Mouse (Mus musculus): Measurements from ENCODE around the gene Ppm1m.
A peak's percentile ranks its signal among the peaks of the same experiment; 100 is the strongest.

Ppm1m gene

DNA sequence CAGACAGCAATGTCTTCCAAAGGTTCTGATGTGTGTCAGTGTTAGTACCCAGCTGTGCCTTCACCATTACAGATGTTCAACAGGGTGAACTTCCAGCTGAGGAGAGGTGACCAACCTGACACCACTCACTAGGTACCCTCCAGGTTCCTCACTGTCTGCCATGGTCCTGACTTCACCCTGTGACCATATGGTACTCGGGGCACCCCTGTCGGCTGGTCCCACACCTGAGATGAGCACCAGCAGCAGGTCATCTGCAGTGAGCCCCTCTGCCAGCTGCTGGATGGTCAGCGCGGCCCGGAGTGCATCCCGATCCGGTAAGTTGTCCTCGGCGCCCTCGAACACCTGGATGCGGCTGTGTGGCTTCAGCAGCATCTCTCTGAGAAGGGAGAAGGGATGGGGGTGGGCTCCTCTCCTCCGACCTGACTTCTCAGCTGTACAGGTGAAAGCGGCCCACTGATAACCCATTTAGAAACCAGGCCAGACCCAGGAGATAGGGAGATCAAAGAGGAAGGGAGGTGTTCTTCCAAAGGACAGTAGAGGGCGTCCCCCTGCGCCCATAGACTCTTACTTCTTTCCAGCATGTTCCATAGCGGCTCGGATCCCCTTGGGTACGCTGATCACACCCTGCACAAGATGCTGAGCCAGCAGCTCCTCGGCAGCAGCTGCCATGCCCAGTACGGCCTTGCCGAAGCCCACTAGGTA lies 42.5 kb downstream of the Ppm1m start:
- DNase-seq, result peak; percentile 56

DNA sequence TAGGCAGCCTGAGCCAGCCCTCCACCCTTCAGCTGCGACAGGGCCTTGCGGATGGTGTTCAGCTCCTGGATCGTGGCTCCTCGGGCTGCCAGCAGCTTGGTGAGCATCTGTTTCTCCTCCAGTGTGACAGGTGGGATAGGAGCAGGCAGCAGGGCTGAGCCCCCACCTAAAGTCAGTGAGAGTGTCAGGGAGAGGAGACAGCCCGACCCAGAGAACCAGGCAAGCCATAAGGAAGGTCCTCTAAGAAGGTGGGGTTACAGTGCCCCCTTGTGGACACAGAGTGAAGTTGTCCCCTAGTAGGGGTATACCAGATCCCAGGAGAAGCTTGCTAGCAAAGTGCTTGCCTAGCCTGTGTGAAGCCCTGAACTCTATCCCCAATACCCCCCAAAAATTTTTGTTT lies 43.1 kb downstream of the Ppm1m start:
- peak; percentile 64 for DNase-seq

DNA sequence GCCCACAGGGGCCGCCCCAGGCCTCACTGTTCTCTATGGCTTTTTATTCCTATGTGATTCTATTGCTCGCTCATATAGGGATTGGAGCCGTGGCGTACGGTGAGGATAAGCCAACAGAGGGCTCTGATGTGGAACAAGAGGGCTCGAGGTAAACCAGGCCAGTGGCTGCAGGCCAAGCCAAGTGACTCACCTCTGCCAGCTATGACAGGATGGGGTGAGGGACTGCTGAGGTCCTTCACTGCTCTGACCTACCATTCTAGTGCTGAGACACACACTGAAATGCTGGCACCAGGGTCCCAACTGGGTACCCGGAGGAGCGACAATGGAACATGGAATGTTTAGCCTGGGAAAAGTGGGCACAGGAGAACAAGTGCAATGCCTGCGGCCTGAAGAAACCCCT lies 45.4 kb downstream of the Ppm1m start:
- peak; percentile 52 for DNase-seq

DNA sequence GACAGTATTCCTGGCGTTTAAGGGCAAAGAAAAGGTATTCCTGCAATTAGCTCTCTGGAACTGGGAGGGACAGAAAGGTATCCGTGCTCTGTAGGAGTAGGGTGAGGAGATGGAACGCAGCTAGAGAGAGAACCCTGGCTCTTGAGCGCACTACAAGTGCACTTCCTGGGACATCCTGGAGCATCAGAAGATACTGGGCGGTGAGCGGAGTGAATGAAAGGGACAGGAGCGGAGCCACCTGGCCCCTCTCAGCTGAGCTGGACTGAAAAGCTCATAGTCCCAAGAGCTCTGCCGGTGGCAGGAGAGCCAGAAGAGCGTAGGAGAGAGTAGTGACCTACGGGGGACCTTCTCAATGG lies 50.2 kb downstream of the Ppm1m start:
- no peak for DNase-seq

DNA sequence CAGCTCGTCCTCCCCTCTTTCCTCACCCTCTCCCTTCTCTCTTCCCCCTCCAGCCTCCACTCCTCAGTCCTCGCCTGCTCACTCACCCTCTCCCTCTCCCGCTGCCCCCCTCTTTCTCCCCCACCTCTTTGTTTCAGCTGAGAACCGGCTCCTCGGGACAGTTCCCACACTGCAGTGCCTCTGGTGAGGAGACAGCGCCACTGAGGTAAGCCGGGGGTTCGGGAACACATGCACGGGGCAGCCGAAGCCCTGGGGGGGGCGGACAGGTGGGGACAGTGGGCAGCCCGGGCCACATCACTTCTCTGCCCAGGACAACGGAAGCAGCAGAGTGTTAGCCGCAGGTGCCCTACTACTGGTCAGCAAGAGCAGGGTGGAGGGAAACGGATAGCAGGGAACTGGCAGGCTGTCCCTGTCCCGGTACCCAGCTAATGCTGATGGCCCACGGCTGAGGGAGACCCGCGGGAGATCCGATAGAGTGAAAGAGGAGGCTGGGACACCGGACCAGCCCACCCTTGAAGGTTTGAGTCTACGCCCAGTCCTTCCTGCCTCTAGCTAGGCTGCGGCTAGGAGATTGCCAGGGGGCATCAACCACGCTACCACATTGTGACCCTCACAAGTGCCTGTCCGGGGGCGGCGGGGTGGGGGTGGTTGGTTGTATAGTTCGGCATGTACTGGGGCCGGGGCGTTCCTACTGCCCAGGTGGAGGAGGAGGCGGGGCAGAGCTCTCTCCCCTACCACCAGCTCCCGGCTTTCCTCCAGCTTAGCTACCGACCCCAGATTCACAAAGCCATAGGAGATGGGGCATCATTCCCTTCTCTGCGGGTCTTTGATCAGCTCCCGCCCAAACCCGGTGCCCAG lies 50.8 kb downstream of the Ppm1m start:
- no peak for DNase-seq

DNA sequence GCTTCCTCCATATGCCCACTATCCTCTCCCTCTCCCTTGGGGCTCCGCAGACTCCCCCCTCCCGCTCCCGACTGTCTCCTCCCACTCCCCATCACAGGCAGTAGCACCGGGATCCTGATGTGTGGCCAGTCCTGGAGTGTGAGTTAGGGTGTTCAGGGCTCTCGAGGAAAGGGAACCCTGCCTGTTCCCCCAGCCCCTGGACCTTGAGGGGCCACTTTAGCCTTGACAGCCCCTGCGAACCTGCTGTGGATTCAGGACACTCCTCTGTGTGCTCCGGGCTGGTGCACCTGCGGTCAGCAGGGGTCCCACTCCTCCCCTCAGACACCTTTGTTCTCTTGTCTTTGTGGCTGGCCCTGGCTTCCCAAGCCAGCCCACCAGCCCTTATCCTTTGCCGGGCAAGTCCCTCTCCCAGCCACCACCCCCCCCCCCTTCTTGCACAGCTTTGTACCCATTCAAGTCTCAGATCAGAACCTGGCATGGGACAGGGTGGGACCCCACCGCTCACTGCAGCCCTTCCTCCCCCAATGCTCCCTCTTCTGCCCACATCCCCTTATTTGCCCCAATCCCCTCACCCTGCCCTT lies 51.6 kb downstream of the Ppm1m start:
- DNase-seq, result no peak

DNA sequence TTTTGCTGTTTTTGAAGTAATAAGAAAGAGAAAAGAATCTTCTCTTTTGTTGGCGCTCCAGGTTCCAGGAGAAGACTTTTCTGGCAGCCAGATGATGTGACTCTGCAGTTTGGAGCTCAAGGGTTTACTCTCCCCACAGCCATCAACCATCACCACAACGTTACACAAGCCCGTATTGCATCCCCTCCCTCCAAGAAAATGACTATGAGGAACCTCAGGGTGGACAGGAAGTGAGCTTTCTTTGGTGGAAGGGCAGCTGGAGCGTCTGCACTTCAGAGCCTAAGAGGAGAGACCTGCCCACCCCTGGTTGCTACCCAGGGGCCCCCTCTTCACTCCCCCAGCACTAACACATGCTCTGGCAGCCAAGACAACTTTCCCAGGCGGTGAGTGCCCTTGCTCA lies 52.3 kb downstream of the Ppm1m start:
- no peak for DNase-seq

DNA sequence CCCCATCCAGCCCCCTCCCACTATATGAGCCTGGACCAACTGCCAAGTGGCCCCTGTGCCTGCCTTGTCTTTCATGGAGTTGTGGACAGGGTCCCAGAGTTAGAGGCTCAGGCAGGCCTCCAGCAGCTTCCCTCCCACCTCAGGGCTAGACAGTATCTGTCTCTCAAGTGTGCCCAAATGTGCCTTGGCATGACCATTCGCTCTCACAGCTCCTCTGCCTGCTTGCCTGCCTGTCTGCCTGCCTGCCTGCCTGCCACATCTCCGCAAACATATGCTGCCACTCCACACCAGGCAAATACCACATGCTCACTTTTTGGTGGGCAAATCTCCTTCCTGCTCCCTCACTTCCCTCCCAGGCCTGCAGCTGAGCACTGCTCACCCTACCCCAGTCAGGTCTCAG lies 54.0 kb downstream of the Ppm1m start:
- no peak for DNase-seq
